Mouse (Mus musculus) left cerebral cortex, adult 18-20 months (tissue): ENCODE measurements around the gene Nod2. TPM values are rescaled to one million over a fixed set of nuclear protein-coding genes. Genes with fewer than 3 reads are reported as not detected.
"Not testable (repeated sequence)": the region's sequence is repeated elsewhere in the genome, so short reads cannot be mapped to it uniquely, and the experiment has no call there.

Source experiments
- DNase-seq, 2 experiments: peaks; one replicate each; pipeline ENCODE4 v3.0.0; 2021 to 2022; ENCODE audit warnings: low spot score in 2 of 2, mixed read lengths in 1 of 2
- total RNA-seq, 2 experiments: library from RNA; stranded (reverse); gene quantifications; 2 replicates each; pipeline ENCODE4 v1.2.3; 2021

Nod2 gene
- total RNA-seq, 2 experiments from 2014 or later = 0.45 to 0.79 TPM

DNA sequence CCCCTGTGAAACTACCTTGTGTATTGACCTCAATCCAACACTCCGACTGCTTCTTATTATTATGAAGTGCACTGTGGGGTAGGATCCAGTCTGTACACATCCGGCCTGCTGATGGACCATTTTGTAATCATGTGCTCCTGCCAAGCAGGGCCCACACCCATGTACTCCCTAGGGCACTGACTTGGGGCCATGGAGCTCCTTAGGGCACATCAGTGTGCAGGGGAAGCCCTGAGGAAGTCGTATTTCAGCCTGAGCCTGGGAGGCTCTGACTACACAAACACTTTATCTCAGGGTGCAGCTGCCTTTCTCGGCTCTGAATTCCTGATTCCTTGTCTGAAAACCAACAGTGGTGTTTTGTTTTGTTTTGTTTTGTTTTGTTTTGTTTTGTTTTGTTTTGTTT lies 16.9 kb upstream of the Nod2 start:
- DNase-seq = no peak

DNA sequence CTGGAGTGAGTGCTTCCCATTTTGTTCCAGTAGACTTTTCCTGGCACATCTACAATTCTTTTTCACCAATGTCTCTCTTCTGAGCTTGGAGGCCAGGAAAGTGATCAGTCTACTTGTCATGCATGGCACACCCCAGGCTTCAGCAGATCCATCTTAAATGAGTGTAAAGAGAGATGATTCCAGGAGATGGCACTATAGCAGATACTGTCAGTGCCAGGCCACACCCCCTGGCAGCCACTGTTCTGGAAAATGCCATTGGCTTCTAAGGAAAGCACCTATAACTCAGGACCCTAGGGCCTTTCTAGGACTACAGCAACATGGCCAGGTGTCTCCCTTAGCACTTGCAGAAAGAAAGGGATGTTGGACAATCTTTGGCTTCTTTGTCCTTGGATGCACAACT lies 16.0 kb upstream of the Nod2 start:
- peak; percentile 25 to 38 for DNase-seq

GRCm38 (mm10) chr8:88633343-88633765 lies 13.8 kb upstream of the Nod2 start:
- DNase-seq = no peak

DNA sequence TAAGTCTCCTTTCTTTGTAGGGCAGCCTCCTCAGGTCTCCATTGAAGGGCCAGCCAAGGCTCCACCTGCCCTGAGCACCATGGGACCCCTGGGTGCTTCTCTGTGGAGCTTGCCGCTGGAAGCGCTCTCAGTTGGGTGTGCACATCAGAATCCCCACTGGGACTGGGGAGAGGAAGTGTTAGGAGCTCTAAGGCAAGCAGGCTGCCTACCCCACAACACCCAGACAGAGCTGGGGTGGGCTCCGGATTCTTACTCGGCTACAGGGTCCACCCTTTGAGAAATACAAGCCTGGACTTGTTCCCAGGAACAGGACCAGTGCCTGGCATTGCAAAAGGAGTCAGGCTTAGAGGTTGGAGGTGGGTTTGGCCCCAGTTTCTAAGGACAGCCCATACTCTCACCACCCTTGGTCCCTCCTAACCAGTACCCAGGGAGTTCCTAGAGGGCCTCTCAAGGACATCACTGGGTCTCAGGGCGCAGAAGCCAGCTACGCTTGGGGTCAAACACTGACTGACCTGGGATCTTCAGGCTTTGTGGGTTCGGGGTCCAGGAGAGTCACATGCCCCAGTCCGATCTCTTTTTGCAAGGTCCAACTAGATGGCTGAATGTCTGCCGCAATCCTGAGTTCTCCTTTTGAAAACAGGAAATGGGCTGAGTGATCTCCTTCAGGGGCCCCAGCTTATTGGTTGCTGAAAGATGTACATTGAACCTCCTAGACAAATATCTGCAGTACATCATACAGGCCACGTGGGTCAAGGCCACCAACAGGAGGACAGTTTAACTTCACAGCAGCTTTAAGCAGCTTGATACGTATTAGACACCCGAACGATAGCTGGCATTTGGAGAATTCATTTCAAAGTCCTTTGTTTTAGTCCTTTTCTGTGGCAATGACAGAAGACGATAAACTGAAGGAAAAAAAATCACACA lies 11.4 kb upstream of the Nod2 start, which contains the start of gene Snx20:
TSS of gene Snx20 (minus strand) at position 655 of the 924 bp plus-strand sequence.
- no peak for DNase-seq

DNA sequence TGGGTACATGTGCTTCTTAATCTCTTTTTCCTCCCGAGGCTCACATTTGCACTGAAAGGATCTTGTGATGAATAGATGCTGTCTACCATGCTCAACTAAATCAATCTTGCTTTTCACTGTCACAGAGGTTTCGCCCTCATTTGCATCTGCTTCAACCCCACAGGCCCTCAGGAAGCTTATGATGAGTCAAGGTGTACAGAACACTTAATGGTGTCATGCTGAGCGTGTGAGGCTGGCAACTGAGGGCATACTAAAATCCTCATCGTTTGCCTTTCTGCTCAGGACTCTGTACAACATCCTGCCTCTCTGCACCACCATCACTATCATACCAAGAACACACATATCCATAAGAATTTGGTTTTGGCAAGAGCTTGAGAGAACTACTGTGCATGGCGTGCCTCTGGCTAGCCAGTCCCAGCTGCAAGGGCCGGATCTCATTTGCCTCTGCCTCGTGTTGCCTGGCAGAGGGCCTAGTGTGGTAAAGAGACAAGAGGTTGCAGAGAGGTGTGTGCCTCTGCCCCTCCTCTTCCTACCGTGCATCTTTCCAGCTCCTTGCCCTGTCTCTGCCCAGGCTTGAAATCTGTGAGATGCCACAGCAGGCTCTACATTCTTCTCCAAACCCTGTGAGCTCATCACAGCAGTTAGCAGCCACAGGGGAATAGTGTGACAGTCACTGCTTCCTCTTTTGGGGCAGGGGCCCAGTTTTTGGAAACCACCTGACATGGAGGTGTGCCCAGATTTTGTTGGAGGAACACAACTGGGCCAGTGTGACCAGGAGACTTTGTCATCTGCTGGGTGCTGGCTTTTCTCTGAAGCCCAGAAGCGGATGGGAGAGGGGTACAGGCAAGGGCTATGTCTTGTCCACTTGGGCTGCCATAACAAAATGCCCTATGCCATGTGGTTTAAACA lies 9.8 kb upstream of the Nod2 start:
- no peak for DNase-seq

GRCm38 (mm10) chr8:88638908-88639307 lies 8.2 kb upstream of the Nod2 start:
- no peak for DNase-seq

- DNase-seq = no peak
Observed at GRCm38 (mm10) chr8:88642734-88643564, 4.2 kb upstream of the Nod2 start.

DNA sequence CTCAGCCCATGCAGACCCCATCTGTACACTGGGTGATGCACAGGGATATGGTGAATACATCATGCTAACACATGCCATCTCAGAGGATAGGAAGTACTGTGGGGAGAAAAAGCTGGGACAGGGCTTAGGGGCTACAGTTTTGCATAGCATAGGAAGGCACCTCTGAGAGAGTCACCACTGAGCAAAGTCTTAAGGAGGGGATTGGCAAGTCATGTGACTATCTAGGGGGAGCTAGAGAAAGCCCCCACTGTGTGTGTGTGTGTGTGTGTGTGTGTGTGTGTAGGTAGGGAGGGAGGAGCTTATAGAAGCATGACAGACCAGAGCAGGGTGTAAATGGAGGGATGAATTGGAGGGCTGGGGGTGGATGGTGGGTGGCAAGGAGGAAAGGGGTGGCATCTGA lies 1.2 kb downstream of the Nod2 start:
- no peak for DNase-seq

DNA sequence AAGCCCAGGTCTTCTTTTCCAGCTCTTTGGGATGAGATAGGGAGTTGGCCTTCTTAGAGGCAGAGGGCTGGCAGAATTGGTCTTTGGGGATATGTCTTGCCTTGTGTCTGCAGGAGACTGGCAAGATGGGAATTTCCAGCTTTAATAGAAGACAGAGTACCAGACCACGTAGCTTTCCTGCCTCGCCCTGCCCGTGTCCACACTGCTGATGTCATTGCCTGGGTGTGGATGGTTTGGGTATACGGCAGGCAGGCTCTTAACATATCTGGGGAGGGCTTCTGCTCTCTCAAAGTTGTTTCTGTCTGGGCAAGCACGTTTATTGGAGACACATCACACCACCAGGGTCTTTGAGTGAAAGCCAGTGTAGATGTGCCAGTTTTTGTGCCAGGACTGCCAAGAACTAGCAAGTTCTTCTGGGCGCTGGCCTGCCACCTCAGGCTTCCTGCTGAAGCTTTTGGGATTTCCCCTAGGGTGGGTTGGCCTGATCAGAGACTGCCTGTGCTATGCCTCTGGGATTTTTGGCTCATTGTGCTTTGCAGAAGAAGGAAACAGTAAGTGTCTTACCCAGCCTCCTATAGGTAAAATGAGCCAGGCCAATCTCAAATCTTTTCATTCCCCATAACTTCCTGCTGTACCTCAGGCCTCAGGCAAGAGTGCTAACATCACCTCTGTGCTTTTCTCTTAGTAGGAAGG lies 3.0 kb downstream of the Nod2 start:
- no peak for DNase-seq

- not testable (repeated sequence) for DNase-seq
Observed at GRCm38 (mm10) chr8:88651122-88651521, 4.0 kb downstream of the Nod2 start.

DNA sequence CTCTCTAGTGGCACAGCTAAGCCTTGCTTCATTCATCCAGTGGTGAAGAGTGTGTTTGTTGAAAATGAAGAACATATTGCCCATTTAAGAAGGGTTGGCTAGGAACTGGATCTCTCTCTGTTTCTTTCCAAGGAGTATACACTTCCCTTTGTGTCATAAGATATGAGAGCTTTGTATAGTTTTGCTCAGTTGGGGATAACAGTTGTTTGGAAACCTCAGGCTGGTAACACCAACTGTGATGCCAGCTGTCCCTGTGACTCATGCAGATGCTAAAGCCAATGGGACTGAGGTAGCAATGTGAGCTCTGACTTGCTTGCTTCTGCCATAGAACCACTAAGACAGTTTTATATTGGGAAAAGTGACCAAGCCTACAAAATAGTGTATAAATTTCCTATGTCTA lies 8.2 kb downstream of the Nod2 start:
- peak; percentile 61 to 62 for DNase-seq

DNA sequence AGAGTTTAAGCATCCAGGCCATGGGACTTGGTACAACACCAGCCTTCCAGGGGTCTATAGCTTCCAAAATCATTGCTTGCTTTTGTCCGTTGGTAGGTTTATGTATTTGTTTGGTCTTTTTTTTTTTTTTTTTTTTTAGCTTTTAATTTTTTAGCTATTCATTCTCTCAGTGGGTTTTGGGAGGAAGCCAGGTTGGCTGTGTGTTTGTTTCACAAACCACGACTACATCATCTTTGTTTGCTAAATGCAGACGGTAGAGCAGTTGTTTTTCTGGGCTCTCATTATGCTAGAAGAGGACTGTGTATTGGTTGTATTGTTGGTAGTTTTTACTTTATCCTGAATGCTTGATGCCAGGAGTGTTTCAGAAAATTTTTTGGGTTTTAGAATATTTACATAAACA lies 12.8 kb downstream of the Nod2 start:
- DNase-seq = no peak

- DNase-seq = no peak
Observed at GRCm38 (mm10) chr8:88662401-88662821, 15.3 kb downstream of the Nod2 start.

GRCm38 (mm10) chr8:88664121-88664520 lies 17.0 kb downstream of the Nod2 start:
- DNase-seq = no peak

DNA sequence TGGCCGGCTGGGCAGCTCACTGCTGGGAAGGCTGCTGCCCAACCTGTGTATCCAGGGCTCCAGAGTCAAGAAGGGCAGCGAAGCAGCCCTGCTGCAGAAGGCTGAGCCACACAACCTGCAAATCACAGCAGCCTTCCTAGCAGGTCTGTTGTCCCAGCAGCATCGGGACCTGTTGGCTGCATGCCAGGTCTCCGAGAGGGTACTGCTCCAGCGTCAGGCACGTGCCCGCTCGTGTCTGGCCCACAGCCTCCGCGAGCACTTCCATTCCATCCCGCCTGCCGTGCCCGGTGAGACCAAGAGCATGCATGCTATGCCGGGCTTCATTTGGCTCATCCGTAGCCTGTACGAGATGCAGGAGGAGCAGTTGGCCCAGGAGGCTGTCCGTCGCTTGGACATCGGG lies 17.8 kb downstream of the Nod2 start:
- no peak for DNase-seq

GRCm38 (mm10) chr8:88666435-88666834 lies 19.3 kb downstream of the Nod2 start:
- DNase-seq = no peak

DNA sequence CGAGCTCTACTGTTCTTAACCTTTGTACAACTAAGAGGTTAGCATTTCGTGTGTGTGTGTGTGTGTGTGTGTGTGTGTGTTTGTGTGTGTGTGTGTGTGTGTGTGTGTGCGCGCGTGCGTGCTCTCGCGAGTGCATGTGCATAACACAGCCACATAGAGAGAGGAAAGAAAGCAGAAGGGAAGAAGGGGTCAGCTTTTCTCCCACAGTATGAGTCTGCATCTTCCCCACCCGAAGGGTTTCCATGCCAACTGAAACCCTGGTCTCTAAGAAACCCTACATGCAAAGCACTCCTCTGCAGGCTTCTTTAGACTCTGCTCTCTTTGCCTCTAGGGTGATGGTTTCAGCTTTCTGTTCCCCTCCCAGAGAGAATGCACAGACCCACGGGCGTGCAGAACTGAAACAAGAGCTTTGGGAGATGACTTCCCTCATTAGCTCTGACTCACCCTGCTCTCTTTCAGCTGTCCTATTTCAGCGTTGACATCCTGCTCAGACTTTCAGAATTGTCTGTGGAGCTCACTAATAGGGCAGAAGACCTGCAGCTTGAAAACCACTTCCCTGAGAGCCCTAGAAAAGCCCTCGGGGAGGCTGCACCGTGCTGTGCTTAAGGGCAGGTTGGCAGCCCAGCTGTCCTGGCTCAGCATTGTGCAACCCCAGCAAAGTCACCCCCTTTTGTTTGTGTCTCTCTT lies 21.4 kb downstream of the Nod2 start:
- peak in 1 of 2 experiments; percentile 39 for DNase-seq

DNA sequence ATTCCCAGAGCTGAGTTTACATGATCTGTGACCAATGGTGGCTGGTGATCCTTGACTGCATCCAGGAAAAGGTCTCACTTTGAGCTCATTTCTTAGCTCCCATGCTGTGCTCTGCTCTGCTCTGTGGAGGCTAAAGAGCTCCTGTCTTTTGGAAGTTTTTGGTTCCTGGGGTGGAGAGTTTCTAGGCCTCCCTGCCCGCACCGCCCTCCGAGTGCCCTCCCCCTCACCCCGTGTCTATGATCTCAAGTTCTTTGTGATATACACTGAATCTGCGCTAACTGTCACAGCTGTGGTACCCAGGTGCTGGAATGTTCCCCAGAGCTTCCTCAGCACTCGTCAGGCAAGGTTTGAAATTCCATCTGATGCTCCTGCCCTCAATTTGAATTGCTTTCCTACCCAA lies 23.7 kb downstream of the Nod2 start:
- no peak for DNase-seq

GRCm38 (mm10) chr8:88671575-88671974 lies 24.5 kb downstream of the Nod2 start:
- peak in 1 of 2 experiments; percentile 13 for DNase-seq

GRCm38 (mm10) chr8:88673859-88674258 lies 26.7 kb downstream of the Nod2 start:
- DNase-seq = no peak
